Mouse (Mus musculus) adrenal gland, adult (tissue): Measurements from ENCODE around the gene Csf2rb2.
A peak's percentile ranks its signal among the peaks of the same experiment; 100 is the strongest.
"Not testable (repeated sequence)": the region's sequence is repeated elsewhere in the genome, so short reads cannot be mapped to it uniquely, and the experiment has no call there.

Experiments used
- DNase-seq, 2 experiments: peaks; one replicate each; pipeline ENCODE4 v3.0.0; 2022 to 2023; ENCODE audit warnings: low spot score in 1 of 2; ENCODE audit not compliant: inconsistent age in 2 of 2

Gene Csf2rb2

GRCm38 (mm10) chr15:78305341-78305933 lies at the start of gene Csf2rb2:
Gene Csf2rb2 (minus strand): TSS chr15:78305721.
- no peak for DNase-seq

GRCm38 (mm10) chr15:78354958-78355357 lies 49.4 kb upstream of the Csf2rb2 start:
- peak; percentile 46 to 85 for DNase-seq

GRCm38 (mm10) chr15:78351586-78352165 lies 46.2 kb upstream of the Csf2rb2 start:
- DNase-seq, result no peak

GRCm38 (mm10) chr15:78344567-78344966 lies 39.0 kb upstream of the Csf2rb2 start:
- DNase-seq, result no peak

- no peak for DNase-seq
These were observed 38.2 kb upstream of the Csf2rb2 start for GRCm38 (mm10) chr15:78343683-78344082.

GRCm38 (mm10) chr15:78340919-78341318 lies 35.4 kb upstream of the Csf2rb2 start:
- DNase-seq, result not testable (repeated sequence)

- peak; percentile 70 to 90 for DNase-seq
These were observed 34.3 kb upstream of the Csf2rb2 start for GRCm38 (mm10) chr15:78339627-78340423.

GRCm38 (mm10) chr15:78334380-78334779 lies 28.9 kb upstream of the Csf2rb2 start:
- DNase-seq, result no peak

- DNase-seq, result no peak
These were observed 27.5 kb upstream of the Csf2rb2 start for GRCm38 (mm10) chr15:78332981-78333380.

GRCm38 (mm10) chr15:78331523-78332340 lies 26.2 kb upstream of the Csf2rb2 start:
- DNase-seq, result no peak

GRCm38 (mm10) chr15:78330706-78331105 lies 25.2 kb upstream of the Csf2rb2 start:
- DNase-seq, result peak; percentile 43 to 86

GRCm38 (mm10) chr15:78329972-78330371 lies 24.5 kb upstream of the Csf2rb2 start:
- not testable (repeated sequence) for DNase-seq

GRCm38 (mm10) chr15:78328520-78329097 lies 23.1 kb upstream of the Csf2rb2 start:
- DNase-seq, result no peak

GRCm38 (mm10) chr15:78327753-78328341 lies 22.3 kb upstream of the Csf2rb2 start:
- DNase-seq, result not testable (repeated sequence)

- no peak for DNase-seq
These were observed 21.2 kb upstream of the Csf2rb2 start for GRCm38 (mm10) chr15:78326747-78327146.

GRCm38 (mm10) chr15:78325671-78326339 lies 20.3 kb upstream of the Csf2rb2 start, which contains the start of gene Csf2rb:
Gene Csf2rb (plus strand): TSS chr15:78325752.
- DNase-seq, result peak in 1 of 2 experiments; percentile 56

- no peak for DNase-seq
These were observed 18.8 kb upstream of the Csf2rb2 start for GRCm38 (mm10) chr15:78324294-78324693.

- no peak for DNase-seq
These were observed 17.8 kb upstream of the Csf2rb2 start for GRCm38 (mm10) chr15:78323366-78323765.

- DNase-seq, result peak; percentile 76 to 94
These were observed 15.4 kb upstream of the Csf2rb2 start for GRCm38 (mm10) chr15:78320825-78321496.
